Mouse (Mus musculus) heart, adult 11 months (tissue): ENCODE measurements around the gene Prph.
"Not testable (repeated sequence)": the region's sequence is repeated elsewhere in the genome, so short reads cannot be mapped to it uniquely, and the experiment has no call there.

Experiments
- DNase-seq: peaks from one replicate; pipeline ENCODE4 v3.0.0; 2022

Gene Prph

DNA sequence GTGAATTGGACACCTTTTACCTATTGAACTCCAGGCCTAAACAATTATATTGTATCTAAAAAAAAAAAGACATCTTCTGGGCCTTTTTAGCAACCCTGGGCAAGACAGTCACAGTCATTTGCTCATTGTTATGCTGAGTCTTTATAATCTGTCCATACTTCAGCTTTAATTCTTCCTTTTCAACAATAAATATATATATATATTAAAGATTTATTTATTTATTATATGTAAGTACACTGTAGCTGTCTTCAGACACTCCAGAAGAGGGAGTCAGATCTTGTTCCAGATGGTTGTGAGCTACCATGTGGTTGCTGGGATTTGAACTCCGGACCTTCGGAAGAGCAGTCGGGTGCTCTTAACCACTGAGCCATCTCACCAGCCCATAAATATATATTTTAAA, 21.0 kb downstream of the Prph start:
- DNase-seq: not testable (repeated sequence)

DNA sequence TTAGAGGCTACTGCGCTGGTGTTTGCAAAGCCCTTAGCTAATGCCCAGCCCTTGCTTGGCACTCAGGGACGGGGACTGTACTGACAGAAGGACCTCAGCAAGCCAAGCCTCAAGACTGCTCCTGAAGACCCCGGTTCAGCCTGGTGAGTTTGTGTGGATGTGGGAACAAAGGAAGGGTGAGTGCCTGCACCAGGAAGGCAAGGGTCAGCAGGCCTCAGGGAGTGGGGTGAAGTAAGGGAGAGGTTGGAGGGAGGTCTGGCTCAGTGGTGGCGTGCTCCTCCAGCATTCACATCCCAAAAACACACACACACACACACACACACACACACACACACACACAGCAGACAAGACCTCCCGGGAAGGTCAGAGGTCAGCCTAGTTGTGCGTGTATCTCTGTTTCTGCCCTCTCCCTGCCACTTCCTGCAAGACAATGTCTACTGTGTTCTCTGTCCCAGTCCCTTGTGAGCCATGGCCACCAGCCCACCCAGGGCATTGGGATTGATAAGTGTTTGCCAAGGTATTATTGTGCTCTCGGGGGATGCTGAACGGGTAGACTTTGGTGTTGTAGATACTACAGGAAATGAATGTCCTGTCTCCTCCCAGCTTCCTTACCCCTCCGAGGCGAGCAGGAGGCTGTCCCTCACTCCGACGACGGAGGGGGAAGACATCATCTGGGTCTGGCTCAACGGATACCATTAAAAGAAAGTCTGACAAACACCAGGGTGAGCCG, 23.4 kb downstream of the Prph start:
- DNase-seq: peak; percentile 82

DNA sequence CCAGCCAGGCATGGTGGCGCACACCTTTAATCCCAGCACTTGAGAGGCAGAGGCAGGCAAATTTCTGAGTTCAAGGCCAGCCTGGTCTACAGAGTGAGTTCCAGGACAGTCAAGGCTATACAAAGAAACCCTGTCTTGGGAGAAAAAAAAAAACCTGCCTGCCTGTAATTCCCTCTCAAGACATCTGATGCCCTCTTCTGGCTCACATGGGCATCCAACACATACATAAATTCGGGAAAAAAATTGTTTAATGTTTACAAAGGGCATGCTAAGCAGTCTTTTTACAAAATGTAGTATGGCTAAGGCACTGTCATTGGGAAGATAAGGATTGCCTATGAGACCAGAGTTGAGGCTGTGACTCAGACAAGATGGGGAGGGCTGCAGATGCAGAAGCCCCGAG, 24.8 kb downstream of the Prph start:
- DNase-seq: no peak

DNA sequence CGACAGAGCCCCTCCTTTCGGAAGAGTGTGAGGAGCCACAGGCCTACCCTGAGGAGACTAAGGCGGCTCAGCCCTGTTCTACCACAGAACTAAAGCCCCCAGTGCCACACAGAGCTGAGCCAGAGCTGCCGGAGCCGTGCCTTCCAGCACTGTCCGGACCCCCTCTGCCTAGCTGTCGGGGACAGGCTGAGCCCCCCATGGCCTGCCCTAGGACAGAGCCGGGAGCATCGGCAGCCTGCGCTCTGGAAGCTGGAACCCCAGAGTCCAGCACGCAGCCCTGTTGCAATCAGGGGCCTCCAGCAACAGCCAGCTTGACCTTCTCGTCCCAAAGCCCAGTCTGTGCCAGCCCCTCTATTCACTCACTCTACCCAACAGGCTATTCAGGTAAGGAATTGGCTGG, 27.3 kb downstream of the Prph start:
- peak; percentile 85 for DNase-seq

DNA sequence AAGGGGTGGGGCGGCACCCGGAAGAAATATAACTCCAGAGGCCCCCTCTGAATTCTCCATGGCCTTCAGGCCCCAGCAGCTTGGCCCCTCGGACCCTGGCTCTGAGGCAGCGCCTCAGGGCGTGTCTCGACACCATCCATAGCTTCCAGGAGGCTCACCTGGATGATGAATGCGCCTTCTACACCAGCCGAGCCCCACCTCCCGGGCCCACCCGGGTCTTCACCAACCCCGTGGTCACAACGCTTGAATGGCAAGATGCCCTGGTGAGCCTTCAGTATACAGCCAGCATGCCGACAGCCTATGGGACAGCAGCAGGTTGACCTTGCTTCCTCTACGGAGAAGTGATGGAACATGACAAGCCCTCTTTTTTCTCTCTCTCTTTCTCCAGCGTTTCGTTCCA, 27.9 kb downstream of the Prph start:
- peak; percentile 84 for DNase-seq

DNA sequence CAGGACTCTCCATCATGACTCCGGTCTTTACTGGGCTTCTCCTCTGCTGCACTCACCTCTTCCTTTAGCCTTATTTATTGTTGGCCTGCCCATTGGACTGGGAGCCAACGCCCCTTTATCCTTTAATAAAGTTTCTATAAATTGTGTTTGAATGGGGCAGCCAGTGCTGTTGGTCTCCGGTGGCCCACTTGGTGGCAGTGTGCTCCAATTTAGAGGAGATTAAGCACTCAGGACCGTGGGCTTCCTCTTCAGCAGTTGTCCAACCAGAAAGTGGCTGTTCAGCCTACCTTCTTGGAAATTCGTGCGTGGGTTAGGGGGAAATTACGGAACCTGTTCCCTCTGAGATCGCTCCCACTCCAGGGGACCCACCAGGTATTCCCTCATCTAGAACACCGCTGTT, 28.3 kb downstream of the Prph start:
- peak; percentile 93 for DNase-seq

DNA sequence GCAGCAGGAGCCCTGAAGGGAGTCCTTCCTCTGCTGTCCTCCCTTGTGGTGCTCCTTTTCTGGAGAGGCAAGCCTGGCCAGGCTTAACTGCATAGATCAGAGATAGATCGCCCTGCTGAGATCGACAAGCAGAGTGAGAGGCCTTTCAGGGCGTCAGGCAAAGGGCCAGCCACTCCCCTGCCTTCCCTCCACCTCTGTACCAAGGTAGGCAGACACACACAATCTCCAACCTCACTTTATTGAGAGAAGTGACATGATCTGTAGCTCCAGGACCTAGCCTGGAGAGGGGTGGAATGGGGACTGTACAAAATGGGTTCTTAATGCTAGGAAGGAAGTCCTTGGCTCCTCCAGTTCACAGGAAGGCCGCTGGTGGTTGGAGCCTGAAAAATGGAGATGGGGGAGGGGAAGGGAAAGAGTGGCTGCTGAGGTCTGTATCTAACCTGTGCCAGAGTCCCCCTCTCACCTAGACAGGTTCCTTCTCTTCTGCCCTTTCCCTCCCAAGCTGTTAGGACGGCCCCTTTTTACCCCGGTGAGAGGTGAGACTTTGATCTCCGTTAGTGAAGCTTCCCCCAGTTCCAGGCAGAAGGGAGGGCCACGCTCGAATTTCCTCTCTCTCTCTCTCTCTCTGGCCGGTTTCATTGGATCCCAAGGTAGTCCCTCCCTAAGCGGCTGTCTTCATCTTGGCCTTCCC, 29.0 kb downstream of the Prph start:
- DNase-seq: peak; percentile 64

DNA sequence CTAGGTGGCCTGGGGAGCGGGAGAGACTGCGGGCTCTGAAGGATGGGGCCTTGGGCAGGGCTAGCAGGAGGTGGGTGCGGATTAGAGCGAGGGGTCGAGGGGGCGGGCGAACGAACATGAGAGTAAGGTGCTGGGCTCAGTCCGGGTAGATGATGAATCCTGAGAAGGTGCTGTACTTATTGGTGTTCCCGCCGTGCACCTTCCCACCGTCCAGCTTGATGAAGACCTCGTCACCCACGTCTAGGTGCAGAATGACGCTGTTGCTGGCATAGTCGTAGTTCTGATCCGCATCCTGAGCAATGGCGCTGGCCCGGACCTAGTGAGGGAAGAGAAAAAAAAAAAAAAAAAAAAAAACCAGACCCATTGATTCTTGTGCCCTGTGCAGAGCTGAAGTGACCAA, 29.6 kb downstream of the Prph start:
- peak; percentile 75 for DNase-seq

DNA sequence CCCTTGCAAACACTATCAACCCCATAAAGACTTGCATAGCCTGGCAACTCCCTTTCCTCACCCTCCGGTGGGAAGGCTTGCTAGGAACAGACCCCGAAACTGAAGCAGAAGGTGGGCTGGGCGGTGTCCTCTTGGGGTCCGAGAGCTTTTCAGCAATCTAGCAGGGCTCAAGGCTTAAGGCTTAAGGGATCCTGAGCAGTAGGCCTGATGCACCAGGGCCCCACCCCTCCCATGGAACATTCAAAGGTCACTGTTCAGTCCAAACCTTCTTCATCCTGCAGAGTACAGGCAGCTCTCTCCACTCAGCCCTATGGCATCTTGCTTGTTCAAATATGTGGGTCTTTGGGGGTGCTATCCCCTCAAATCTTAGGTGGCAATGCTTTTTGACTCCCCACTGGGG, 31.0 kb downstream of the Prph start:
- peak; percentile 84 for DNase-seq

DNA sequence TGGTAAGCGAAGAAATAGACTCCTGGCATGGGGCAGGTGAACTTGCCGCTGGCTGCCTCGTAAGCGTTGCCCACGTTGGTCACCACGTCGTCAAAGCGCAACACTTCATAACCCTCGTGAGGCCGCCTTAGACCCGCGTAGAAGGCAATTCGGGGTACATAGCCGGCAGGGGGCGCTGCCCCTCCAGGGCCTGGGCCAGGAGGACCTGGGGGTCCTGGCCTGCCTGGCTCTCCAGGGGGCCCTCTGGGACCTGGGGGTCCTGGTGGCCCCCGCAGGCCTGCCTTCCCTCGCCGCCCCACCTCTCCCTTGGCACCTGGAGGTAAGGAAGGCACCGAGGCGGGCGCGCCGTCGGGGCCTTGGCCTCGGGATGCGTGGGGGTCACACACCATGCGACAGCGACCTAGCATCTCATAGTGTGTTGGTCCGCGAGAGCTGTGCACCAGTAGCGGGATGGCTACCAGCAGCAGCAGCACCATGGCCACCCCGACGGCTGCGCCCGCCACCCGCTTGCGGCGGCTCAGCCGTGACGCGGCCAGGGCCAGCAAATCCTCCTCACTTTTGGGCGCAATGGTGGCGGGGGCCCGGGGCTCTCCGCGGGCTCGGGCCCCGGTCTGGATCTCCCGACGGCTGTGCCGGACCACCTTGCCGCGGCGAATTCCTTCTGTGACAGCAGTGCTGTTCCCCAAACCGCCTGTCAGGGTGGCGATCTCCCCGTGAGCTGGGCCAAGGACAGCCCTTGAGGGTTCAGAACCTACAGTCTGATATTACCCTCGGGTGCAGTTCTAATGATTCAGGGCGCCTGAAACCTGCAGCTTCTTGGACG, 32.5 kb downstream of the Prph start, which contains the start of gene C1ql4:
C1ql4 (minus strand) TSS at position 565 of the 823 bp plus-strand sequence.
- DNase-seq: no peak

DNA sequence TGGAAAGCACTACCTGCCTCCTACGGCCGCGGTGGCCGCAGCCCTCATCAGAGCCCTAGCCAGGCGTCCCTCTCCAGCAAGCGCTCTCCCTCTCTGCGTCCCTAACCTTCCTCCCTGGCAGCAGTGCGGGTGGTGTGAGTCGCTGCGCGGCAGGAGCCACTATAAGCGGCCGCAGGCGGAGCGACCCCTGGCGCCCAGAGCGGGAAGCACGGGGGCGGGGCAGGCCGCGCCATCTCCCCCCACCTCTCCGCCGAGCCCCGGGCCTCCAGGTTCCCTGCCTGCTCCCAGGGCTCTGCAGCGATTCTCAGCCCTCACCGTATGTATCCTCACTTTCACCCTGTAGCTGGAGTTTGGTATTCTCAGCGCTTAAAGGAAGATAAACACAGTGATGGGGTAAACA, 33.3 kb downstream of the Prph start:
- DNase-seq: peak; percentile 97

DNA sequence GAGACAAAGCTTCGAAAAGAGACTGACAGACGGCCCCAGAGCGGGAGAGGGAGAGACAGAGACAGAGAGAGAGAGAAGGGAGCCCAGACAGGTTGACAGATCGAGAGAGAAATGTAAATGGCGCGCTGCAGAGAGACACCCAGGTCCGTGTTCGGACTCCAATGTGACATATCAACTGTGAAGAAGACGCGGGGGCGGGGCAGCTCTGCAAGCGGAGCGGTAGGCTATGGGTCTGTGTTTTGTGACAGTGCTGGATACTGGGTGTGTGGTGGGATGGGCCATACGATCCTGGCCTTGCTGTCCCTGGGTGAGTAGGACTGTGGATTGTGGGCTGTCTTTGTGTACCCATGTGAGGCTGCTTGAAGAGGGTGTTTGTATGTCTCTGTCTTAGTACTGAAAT, 34.1 kb downstream of the Prph start:
- peak; percentile 90 for DNase-seq

DNA sequence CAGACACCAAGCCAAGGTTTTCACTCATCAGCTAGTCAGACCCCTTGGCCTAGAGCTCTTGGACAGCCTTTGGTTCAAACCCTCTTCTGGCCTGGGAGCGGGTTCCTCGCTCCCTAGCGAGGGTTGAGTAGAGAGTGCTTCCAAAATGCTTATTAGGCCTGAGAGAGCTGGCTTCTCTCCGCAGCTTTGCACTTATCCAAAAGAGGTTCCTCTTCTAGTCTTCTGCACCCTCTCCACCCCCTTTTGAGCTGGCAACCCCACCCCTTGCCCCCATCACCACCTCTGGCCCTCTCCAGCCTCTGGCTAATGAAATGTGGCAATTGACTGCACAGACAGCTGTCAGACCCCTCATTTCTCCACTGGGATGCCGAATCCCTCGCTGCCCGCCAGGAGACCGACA, 37.9 kb downstream of the Prph start, which contains the start of gene Dnajc22:
Dnajc22 (plus strand) TSS at position 301 of the 400 bp plus-strand sequence.
- DNase-seq: no peak

DNA sequence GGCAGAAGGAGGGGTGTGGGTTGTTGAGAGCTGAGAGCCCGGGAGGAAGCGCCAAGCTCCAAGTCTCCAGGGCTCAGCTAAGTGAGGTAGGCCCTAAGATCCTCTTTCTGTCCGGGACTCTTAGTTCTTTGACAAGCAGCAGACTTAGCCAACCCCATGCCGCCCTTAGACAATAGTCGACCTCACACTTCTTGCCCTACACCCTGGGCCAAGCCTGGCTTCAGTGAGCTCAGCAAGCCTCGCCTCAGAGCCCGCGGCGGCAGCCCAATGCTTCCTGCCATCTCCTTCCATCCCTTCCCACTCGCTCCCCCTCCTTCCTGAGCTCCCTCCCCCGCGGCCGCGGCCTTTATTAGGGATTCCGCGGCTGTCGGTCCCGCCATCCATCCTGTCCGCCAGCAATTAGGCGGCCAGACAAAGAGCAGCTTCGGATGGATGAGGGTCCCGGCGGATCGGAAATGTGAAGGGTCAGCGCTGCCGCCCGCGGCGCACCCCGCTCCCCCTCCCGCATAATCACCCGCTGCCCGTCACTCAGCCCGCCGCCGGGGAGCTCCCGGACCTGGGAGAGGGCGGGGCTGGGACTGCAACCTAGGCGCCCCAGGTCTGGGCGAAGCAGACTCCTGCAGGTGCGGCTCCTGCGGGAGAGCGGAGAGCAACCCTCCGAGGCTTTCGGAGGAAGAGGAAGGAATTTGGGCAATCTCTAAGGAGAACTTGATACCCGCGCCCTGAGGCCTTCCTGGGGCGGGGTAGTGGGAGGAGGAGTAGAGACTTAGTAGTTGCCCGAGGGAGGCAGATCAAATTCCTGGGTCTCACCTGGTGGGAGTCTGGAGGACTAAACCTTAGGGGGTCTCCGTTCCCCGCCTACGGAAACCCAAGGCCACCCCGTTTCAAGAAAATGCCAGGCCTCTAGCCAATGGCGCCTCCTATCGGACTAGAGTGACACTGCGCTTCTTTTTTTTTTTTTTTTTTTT, 38.6 kb downstream of the Prph start:
- peak; percentile 97 for DNase-seq

DNA sequence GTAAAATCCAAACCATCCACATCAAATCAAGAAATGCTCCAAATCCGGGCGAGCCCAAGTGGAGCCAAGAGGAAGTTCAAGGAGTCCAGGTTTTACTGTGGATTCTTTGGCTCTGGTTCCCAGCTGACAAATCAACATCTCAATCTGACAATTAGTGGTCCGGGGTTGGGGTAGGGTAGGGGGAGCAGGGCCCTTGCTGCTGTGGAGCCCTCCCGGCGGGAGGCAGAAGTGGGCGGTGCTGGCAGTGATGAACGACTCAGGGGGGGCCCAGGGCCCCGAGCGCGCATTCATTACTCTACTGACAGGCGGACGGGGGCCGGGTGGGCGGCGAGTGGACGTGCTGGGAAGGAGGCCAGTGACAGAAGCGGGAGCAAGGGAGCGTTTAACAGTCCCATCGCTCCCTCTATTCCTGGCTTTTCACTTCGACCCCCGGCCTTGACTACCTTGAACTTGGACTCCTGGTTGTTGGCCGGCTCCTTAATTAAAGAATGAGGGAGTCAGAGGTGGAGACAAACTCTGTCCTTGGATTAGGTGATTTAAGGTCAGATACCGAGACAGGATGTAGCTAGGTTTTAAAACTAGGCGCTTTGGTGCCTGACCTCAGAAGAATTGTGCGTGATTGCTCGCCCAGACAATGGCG, 39.8 kb downstream of the Prph start:
- no peak for DNase-seq

DNA sequence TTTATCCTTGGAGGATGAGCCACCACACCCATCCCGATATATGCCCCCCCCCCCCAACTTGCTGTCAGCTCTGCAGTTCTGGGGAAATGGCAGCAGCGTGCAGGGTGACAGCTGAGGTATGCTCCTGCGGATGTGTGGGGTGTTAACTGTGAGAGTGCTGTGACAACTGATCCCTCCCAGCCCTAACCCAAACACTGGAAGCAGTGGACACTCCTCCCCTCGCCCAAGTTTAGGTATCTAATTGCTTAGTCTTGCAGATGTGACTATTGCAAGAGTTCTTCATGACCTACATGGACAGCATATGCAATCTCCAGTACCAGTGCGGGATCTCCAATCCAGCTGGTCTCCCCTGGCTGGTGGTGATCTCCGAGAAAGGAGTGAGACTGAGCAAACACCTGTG, 40.4 kb downstream of the Prph start:
- no peak for DNase-seq

DNA sequence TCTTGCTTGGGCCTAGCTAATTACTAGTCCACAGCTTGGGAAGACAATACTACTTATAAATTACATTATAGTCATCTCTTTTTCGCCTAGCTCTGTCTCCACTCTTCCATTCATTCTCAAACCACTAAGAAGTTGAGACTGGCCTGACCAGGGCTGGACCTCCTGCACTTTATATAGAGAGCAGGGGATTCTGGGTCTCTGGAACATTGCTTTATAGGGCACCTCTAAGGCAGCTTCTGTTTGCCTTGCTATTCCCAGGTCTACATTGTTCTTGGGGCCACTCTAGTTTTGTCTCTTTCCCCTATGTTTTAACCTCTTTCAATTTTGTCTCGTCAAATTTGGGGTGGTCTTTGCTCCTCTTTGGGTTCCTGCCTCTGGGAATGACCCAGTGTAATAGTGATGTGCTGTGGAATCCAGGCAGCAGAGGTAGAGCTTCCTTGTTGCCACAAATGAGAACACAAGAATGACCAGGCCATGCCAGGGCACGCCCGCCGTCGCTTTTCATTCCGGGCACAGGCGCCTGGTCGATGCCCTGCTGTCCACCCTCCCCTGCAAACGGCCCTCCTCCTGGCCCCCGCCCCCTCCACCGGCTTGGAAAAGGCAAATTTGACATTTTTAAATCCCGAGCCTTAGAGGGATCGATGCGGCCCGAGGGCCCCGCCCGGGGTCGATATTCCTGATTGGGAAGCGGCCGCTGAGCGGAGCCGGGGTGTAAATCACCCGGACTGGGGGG, 41.3 kb downstream of the Prph start:
- no peak for DNase-seq

DNA sequence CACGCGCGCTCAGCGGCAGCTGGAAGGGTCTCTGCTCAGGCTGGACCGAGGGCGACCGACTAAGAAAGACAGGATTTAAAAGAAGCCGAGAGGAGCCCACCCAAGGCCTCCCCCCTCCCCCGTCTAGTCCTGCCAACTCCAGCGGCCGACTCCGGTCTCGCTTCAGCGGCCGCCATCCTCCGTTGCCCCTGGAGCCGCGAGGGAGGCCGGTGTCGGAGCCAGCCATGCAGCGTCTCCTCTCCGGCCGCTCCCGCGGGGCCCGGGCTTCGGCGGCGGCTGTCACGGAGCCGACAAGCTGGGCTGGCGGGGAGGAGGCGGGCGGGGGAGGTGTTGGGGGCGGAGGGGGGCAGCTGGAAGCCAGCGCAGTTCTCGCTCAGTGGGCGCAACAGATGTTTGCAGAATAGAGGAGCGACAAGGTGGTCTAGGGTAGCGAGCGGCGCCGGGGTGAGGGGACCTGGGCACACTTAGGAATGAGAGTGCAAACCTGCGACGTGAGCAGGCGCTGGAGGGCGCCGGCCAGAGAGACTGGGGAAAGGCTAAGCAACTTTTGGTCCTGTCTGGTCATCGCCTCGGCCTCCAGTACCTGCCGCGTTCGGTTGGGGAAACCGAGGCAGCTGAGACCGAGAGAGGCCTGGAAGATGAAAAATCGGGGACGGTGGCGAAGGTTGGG, 42.0 kb downstream of the Prph start:
- peak; percentile 89 for DNase-seq

DNA sequence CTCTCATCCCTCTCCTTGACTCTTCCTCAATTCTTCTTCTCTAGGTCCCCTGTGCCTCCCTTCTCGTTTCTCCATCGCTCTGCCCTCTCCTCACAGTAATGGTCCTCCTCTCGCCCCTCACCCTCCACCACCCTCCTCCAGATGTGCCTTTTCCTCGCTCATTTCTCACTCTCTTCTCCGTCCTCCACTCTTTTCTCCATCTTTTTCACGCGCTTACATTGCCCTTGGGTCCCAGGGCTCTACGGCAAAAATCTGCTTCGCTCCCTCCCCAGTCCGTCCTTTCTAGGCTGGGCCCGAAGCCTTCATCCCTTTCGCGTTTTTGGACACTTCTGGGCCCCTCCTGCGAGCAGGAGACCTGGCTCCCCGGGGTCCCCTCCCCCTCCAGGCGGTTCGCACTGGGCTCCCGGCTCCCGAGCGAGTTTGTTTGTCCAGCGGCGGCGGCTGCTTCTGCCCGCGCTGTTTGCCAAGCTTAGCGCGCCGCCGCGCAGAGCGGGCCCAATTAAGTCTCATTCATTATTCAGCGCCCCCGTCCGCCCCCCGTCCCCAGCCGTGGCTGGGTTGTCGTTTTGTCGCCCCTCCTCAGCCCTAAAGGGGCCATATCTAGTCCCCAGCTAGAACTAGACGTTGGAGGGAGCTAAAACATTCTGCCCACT, 43.0 kb downstream of the Prph start:
- DNase-seq: peak; percentile 88

DNA sequence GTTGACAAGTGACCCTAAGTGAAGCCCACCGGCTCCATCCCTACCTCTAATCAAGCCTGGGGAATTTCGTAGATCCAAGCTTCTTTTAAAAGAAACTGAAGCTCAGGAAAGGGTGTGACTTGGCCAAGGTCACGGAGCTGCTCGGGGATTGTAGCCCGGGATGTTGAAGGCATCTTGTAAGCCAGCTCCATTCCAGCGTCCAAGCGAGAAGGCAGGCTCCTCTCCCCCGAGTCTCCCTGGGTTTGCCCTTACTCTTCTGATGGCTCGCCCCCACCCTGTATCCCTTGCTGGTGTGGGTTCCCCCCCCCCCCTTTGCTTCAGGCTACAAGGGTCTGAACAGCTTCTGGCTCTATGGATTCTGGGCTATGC, 43.5 kb downstream of the Prph start:
- DNase-seq: peak; percentile 86
